Mouse (Mus musculus): ENCODE results near the gene Sec31b. TPM values are rescaled to one million over a fixed set of nuclear protein-coding genes. Genes with fewer than 3 reads are reported as not detected.

Sec31b gene
- polyA plus RNA-seq, 1 experiment from 2014 or later = 0.49 TPM

Other genes with a start within 250 kb of the Sec31b start
- gene Scd4, start 212.8 kb downstream of the Sec31b start, polyA plus RNA-seq (2015; fragmentation: Nextera tagmentation; extraction: Ambion mirVana) = 0.15 and 0.25 TPM in 2 replicates
- gene Scd1, start 138.0 kb downstream of the Sec31b start, polyA plus RNA-seq (2015; fragmentation: Nextera tagmentation; extraction: Ambion mirVana) = 6.7 and 9.0 TPM in 2 replicates
- gene Wnt8b, start 52.4 kb downstream of the Sec31b start, polyA plus RNA-seq (2015; fragmentation: Nextera tagmentation; extraction: Ambion mirVana) = 0.21 and 0.25 TPM in 2 replicates
- not detected in 2 replicates for gene Gm20538, start 7.0 kb upstream of the Sec31b start, polyA plus RNA-seq (2015; fragmentation: Nextera tagmentation; extraction: Ambion mirVana)
- gene Ndufb8, start 9.6 kb upstream of the Sec31b start, polyA plus RNA-seq (2015; fragmentation: Nextera tagmentation; extraction: Ambion mirVana) = 485 and 503 TPM in 2 replicates
- 29.3 and 32.1 TPM in 2 replicates for gene Hif1an, start 17.0 kb upstream of the Sec31b start, polyA plus RNA-seq (2015; fragmentation: Nextera tagmentation; extraction: Ambion mirVana)
- 0.22 TPM in 1 of 2 replicates, not detected in the other for gene Pax2, start 210.2 kb upstream of the Sec31b start, polyA plus RNA-seq (2015; fragmentation: Nextera tagmentation; extraction: Ambion mirVana)

All from embryonic facial prominence, embryonic 13.5 days (tissue).